Mouse (Mus musculus): ENCODE data around the gene Il24.

The Il24 gene

DNA sequence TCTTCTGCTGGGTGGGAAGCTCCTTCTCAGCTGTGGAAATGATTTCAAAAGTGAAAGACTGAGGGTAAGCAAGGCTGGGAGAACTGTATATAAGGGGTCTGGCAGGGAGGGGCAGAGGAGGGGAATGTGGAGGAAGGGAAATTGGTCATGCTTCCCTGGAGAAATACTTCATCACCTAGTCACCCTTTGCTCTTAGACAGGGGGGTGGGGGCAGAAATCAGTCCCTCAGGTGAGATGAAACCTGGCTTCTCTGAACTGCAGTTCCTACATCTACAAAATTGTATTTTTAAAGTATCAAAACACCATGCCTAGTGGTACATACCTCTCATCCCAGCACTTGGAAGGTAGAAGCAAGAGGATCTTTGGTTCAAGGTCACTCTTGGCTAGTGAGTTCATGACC, at the start of gene Il24:
Il24 (minus strand) TSS at position 101 of the 400 bp plus-strand sequence.
- DNase-seq (ENCODE audit: low read depth) = no peak

DNA sequence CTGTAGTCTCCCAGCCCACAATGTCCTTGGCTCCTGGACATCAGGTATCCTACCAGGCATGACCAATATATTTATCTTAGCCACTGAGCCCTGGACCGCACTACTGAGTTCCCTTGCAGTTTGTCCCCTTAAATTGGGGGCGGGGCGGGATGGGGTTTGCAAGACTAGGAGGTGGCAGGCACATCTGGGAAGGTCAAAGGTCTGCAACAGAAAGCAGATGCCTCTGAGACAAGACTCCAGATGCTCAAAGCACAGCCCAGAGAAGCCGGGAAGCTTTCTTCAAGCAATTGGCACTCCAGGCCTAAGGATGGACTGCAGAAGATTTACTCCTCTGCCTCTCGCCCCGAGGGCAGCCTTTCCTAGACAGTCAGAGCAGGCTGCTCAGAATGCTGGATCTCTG, 49.1 kb upstream of the Il24 start:
- no peak for DNase-seq (ENCODE audit: low read depth)

DNA sequence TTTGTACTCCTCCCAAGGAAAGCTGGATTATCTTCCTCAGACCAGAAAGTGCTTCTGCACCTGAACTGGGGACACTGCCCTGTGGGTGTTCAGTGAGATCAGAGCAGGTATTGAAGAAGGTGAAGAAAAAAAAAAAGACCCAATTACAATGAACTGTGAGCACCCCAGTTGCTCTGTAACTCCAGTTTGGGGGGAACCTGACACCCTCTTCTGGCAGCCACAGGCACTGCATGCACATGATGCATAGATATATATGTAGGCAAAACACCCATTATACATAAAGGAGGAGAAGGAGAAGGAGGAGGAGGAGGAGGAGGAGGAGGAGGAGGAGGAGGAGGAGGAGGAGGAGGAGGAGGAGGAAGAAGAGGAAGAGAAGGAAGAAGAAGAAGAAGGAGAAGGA, 39.2 kb upstream of the Il24 start:
- no peak for DNase-seq (ENCODE audit: low read depth)

DNA sequence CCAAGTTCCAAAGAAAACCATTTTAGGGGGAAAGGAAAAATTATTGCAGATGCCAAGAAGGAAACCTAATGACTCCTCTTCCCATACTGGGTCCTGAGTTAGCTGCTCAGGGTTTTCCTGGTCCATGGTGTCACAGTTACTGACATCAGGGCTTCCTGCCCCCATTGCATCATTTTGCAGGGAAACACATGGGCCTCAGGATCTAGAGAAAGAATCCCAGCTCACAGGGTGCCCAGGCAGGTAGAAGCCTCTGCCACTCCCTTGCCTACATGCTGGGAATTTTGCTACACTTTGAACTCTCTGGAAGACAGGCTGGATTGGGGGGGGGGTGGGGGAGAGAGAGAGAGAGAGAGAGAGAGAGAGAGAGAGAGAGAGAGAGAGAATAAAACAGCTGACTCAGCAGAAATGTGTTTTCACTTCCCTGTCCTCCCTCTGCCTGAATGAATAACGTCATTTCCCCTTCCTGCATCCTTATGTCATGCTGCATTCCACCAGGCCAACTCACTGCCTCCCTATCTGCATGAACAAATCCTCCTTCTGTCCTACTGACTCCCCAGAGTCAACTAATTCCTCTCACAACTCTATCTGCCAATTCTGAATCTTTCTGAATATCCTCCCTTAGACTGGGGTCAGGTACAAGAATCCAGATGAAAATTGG, 31.2 kb upstream of the Il24 start:
- DNase-seq (ENCODE audit: low read depth) = peak; percentile 17

DNA sequence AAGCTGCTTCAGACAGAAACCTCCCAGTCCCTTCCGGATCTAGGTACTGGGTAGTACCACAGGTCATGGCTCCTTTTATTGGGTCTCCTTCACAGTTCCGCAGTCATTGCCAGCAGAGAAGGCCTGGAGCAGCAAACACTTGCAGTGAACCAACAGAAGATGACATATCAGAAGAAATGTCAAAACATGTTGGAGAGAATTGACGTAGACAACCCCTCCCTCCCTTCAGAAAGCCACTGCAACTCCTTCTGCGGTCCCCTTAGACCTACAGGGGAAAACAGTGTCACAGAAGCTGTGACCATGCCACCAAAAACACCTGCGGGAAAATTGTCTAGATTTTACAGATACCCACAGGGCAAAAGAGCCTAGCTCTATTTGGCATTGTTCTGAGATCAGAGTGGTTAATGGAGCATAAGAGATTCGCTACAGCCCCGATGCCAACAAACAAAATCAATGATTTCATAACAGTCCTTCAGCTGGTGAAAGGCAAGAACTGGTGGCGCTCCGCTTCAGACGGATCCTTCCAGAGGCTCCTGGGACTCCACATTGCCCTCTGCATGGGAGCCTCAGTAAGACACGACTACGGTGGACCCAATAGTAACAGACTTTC, 24.3 kb upstream of the Il24 start, which contains the start of gene Il20:
Il20 (minus strand) TSS at position 51 of the 610 bp plus-strand sequence.
- DNase-seq (ENCODE audit: low read depth) = no peak

DNA sequence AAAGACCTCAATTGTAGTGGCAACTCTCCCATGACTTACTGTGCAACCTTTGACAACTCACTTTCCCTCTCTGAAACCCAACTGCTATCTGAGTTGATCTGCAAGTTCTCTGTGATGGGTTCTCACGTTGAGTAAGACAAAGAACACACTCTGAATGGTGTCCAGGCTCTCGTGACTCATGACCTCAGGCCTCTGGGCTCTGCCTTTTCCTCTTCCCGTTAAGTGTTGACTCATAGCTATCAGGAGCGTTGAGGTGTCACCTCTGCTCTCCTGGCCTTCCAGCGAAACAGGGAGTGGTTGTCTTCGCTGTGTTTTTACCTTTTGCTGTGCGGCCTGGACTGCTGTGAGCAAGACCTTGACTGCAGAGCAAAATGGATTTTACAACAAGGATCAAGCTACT, 15.3 kb upstream of the Il24 start:
- DNase-seq (ENCODE audit: low read depth) = peak; percentile 16

DNA sequence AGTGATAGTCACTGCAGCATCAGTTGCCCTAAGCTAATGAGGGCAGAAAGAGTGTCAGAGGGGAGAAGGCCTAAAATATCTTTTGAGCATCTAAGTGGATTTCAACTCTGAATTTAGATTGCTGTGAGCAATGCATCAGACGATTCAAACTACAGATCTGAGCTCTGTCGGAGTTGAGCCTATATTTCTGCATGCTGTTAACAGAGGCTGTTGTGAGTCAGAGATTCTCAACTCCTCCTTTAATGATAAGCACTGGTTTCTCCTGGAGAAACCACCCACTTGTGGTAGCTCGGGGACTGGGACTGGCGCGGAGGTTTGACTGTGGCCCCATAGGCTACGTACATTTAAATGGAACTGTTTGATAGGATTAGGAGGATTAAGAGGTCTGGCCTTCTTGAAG, 7.2 kb upstream of the Il24 start:
- DNase-seq (ENCODE audit: low read depth) = no peak

DNA sequence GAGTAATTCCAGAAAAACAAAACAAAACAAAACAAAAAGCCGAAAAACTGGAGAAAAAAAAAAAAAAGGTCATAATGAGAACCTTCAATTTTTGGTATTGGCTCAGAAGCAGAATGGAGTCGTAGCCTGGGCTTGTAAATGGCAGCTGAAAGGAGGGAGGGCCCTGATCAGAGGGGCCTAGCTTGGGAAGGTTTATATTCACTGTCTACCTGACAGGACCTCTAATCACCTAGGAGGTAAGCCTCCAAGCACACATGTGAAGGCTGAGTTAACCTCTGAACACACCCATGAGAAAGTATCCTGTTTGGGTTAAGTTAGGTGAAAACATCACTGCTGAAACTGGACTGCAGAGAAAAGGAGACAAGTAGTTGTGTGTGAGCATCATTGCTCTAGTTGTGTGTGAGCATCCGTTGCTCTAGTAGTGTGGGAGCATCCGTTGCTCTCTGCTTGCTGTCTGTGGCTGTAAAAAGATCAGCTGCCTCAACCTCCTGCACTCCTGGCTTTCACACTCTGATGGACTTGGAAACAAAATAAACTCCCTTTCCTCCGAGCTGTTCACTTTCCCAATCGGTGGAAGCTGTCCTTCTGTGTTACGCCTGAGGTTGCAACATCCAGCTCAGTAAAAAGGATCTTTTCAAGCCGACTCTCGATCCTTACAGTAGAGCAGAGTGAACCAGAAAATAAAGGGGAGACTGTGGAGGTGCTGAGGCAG, 6.2 kb upstream of the Il24 start:
- no peak for DNase-seq (ENCODE audit: low read depth)

DNA sequence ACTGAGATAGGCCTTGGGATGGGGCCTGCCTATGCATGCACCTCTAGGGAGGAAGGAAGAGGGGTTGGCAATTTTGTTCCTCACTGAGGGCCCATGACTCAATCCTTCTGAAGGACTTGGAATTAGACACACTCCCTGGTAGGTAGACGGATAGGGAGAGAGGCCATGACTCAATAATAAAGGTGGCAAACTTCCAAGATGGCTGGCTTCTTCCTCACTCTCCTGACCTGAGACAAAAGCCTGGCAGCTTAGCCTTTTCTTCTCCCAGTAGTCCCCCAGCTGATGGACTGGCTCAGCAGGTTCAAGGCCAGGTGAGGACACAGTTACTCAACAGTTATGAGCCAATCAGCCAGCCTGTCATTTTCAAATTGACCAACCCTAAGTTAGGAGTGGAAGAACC, 5.2 kb upstream of the Il24 start:
- DNase-seq (ENCODE audit: low read depth) = peak; percentile 42

DNA sequence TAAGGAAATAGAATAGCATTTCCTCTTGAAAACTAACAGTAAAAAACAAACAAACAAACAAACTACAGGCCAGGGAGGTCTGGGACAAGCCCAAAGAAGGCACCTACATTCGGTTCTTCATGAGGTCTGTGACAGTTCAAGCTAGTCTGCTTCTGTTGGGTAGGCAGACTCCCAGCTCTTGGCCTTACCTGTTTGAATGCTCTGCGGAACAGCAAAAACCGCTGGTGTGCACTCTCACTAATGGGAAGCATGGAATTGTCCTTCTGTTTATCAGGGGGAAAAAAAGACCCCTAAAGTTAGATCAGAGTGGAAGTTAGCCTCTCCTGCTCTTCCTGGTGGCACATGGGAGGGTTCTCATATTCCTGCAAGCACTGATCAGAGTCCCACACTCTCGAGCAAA, 4.1 kb downstream of the Il24 start:
- DNase-seq (ENCODE audit: low read depth) = no peak

DNA sequence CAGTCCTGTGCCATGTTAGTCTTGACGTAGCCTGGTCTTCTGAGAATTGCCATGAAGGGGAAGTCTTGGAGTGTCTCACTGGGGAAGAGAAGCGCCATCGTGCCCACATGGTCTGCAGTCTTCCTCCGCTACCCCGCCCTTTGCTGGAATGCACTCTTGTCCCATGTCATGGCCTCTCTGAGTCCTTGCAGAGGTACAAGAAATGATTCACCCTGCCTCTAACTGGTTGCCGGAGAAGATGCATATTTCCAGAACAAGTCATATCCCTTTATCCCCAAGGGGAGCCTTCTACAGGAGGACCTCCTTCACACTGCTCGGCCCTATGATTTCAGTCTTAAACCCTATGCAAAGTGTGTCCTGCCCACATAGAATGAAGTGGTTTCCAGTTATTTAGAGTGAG, 7.3 kb downstream of the Il24 start:
- peak; percentile 13 for DNase-seq (ENCODE audit: low read depth)

DNA sequence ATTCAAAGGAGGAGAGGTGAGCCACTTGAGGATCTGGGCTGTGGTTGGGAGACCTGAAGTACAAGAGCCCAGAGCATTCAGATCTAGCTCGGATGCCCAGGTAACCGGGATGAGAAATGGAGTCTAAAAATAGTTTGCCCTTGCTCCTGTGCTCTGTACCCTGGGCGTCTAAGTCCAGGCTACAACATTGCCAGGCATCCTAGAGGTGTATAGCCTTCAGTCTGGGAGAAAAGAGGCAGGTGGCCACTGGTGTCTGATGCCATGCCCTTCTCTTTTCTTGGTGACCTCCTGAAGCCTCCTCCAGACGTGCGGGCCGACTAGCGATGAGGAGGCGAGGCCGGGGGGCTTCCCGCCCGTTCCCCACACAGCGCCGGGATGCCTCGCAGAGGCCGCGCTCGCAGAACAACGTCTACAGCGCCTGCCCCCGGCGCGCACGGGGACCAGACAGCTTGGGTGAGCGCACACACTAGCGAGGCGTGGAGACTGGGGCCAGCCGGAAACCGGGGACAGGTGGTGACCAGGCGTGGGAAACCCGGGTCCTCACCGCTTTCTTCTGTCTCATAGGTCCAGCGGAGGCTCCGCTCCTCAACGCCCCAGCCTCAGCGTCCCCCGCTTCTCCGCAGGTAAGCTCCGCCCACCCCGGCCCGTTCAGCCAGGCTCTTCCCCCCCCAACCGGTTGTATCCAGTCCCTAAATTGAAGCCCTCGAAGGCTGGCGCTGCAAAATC, 9.2 kb downstream of the Il24 start:
- DNase-seq (ENCODE audit: low read depth) = no peak

DNA sequence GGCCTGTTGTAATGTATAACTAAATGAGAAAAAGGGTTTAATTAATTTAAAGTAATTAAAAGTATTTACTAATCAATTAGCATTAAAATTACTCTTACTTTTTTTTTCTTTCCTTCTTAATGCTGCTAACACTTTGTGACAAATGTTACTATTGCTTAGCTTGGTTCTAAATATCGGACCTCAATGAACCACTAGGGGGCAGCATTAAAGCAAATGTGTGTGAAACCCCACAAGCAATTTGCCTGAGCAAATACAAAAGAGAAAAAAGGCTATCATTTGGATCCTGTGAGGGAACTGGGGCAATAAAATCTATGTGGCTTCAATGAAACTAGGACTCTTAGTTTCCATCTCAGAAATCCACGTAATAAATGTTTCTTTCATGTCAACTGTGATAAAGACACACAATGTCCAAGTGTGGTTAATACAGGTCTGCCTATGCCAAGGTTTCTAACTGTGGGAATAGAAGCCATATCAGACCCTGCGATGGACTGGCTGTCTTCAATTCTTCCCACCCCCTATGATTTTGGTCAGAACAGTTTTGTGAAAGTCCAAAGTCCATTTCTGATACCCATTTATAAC, 10.2 kb downstream of the Il24 start:
- peak; percentile 87 for DNase-seq (ENCODE audit: low read depth)

DNA sequence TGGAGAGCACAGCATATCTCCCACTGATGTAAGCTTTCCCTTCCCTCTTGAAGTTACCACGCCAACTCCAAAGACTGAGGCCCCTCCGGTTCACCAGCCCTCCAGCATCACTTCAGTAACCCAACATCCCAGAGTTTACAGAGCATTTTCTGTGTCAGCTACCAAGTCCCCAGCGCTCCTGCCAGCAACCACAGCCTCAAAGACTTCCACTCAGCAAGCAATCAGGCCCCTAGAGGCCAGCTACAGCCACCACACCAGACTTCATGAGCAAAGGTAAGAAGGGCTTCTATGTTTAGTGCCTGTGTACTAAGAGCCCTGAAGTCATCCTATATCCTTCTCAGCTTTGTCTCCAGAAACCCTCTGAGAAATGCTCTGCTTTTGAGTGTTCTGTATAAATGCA, 11.3 kb downstream of the Il24 start:
- no peak for DNase-seq (ENCODE audit: low read depth)

DNA sequence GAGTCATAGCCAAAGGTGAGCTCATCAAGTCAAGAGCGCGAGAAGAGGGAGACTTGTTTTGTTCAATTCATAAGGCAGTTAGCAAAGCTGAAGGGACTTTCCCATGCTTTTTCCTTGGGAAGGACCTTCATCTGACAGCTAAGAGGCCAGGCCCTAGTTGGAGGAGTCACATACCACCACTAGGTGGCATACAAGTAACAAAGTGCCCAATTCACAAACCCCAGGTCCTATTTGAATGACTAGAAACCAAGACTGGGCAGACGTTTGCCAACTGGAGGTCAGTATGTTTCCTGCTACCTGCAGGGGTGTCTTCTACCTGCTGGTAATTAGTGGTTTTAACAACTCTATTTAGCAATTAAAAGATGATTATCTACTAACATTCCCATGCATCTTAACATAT, 12.1 kb downstream of the Il24 start:
- DNase-seq (ENCODE audit: low read depth) = peak; percentile 81

DNA sequence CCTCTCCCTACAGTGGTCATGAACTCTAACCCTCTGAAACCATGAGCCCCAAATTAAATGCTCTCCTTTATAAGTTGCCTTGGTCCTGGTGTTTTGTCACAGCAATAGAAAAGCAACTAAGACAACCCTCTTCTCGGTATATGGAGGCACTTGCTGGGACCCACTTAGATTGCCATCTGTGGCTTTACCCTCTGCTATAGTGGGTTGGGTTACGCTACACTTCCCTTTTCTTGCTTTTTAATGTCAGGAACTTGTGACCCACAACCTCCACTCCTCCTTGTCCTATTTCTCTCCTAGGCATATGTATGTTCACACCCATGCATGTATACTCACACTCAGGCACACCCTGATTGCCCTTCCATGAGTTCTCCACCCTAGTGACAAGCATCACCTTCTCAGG, 14.3 kb downstream of the Il24 start:
- no peak for DNase-seq (ENCODE audit: low read depth)

DNA sequence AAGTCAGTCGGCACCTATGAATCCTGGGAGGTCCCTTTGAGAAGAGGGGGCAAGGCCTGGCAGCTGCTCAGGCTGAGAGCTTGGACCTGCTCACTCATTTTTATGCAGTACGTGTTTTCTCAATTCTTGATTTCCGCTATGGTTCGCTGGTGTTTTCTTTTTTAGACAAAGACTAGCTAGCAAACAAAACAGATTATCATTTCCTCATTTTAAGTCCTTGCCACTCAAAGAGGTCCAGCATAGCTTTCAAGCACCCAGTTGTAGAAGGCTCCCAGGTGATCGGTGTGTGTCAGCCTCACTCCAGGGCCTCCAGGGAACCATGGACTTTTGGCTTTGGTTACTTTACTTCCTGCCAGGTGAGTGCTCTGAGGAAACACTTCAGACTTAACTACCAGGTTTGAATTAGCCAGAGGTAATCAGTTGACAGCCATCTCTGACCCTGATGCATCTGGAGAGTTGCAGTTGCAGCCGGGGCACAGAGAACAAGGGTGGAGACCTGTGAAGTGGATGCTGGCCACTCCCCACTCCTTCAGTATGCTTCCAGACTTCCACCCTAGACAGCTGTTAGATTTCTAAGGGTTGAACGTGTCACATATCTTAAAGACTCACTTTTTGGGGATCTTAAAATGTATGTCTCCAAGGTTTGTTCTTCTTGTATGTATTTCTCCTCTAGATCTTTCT, 21.6 kb downstream of the Il24 start, which contains the start of gene Fcmr:
Fcmr (plus strand) TSS at position 129 of the 681 bp plus-strand sequence.
- DNase-seq (ENCODE audit: low read depth) = no peak

DNA sequence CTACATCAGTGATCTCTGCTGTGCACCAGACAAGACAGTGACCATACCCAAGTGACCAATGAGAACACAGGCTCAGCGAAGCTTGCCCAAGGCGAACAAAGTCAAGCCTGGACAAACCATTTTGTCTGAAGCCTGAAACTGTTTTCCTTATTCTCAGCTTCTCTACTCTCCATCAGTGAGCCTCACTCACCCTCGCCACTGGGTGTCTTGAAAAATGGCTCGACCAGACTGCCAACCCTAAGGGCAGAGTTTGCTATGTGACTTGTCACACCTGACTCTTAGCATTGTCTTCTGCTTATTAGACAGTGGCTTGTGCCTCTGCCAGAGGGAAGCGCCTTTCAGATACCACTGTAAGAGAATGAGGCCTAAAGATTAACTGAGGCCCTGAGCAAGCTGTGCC, 22.5 kb downstream of the Il24 start:
- no peak for DNase-seq (ENCODE audit: low read depth)

DNA sequence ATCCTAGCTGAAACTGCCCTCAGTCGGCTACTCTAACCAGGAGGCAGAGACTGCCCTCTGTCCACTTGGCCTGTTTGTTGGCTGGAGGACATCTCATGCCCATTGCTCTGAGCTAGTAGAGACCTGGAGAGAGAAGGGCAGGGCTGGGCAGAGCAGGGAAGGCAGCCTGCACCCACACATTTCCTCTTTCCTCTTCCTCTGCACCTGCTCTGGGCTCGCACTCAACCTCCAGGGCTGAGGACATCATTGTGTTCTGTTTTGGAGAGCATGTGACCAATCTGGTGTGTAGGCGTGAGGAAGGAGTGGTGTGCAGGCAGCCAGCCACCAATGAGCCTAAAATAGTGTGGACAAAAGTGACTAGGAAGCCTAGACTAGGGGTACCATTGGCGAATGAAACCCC, 23.0 kb downstream of the Il24 start:
- no peak for DNase-seq (ENCODE audit: low read depth)

DNA sequence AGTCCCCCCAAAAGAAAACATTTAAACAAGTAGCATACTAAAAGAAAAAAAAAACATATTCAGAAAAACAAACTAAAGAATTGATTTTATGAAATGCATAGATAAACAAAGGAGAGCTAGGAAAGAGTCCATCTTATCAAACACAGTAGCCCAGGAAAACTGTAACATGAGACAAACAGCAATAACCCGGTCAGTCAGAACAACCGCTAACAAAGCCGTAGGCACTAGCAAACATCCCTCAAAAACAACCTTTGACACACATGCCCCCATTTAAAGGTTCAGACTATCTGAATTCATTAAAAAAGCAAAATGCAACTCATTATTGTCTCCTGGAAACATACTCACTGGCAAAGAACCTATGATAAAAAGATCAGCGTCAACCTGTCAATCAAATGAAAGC, 29.8 kb downstream of the Il24 start:
- no peak for DNase-seq (ENCODE audit: low read depth)

DNA sequence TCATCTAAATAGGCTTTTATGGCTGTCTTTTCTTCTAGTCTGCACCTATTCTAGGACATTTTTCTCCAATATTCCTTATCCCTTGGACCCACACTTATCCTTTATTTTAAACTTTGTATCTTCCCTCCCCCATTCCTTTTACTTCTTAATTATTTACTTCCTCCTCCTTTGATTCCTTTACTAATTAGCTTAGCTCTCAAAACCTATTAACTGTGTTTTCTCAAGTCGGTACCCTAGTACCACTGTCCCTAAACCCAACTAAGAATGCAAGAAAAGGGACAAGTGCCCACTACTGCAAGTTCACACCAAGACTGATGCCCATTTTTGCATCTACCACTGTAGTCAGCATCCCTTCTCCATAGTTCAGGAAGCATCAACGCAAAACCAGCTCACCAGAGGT, 31.5 kb downstream of the Il24 start:
- DNase-seq (ENCODE audit: low read depth) = no peak

DNA sequence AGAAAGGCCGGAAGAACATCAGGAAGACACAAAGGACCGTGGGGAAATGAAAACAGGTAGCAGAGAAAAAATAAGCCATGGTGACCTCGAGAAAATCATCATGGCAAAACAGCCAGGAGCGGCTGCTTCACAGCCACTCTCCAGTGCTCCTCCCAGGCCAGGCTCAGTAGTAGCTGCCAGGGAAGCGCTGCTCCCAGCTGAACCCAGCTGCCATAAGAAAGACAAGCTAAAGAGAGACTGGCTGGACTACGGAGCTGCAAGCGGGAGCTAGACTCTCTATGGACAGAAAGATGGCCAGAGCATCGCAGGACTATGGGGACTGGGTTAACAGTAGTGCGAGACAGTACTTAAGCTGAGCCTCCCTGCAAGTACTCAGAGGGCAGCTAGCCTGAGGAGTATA, 32.4 kb downstream of the Il24 start:
- no peak for DNase-seq (ENCODE audit: low read depth)

All from NIH3T3 (cell line).